Mouse (Mus musculus): ENCODE data around the gene Prdm15.

DNA sequence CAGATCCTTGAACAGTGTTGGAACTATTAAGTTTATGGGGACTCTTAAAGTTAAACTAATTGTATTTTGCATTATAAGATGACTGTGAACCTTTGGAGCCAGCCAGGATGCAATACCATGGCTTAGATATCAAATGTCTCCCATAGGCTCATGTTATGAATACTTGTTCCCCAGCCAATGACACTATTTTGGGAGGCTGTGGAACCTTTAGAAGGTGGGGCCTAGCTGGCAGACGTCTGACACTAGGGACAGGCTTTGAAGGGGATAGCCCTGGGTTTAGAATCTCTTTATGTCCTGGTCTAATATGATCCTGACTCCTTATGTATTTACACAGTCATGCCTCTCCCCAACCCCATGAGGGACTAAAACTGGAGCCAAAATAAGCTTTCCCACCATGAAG, 22.7 kb upstream of the Prdm15 start:
- no peak for TF ChIP-seq POLR2A (IDR thresholded peaks at IDR 0.05; ENCODE audit: extremely low read depth, insufficient read depth, low read length)
- TF ChIP-seq CTCF (IDR thresholded peaks at IDR 0.05; ENCODE audit: extremely low read depth, insufficient read depth, low read length), result no peak

All from cortical plate, adult 2 months (tissue).